In genomic region chr6:143152321-143152827, GRCm38 (mm10) we compare ENCODE assay signal across 9 mouse cellular contexts. TPM values are rescaled to one million over a fixed set of nuclear protein-coding genes. Genes with fewer than 3 reads are reported as not detected.
A peak's percentile ranks its signal among the peaks of the same experiment; 100 is the strongest.
DNase-seq lines count a peak whose midpoint lies in the region; ATAC-seq and TF ChIP-seq lines count a peak whose summit lies in the region.
"Had no signal": no experiment of that assay in that cellular context is flagged by ENCODE, and none has a peak within 500 bp of the region (broad histone marks: within the 10 kb centered on the region; RNA-seq: fewer than 3 reads in every experiment).

No protein-coding gene starts in this region.

- peak; percentile 51 for DNase-seq in lung, embryonic 14.5 days
- DNase-seq in lung, adult 18-20 months = no peak
- DNase-seq in embryo, embryonic 11 days = peak; percentile 43
- DNase-seq in kidney, postnatal 10 days = peak; percentile 78
- DNase-seq in retina, embryonic 14.5 days (ENCODE audit: low spot score) = peak; percentile 42
- no peak for DNase-seq in urinary bladder, adult 2 months (ENCODE audit: low spot score)
- DNase-seq in left cerebral cortex, postnatal 25 days (ENCODE audit: low spot score in 2 of 2) = no peak

- H3K27ac ChIP-seq in lung, embryonic 14.5 days (ENCODE audit: low read depth) = no peak overlapping the region
- H3K27ac ChIP-seq: neural tube, embryonic 12.5 days had no signal

- H3K9me3 ChIP-seq in lung, embryonic 14.5 days (ENCODE audit: low read depth, low read length) = no peaks in the 10 kb centered on the region
- H3K9me3 ChIP-seq: neural tube, embryonic 12.5 days had no signal

- H3K4me1 ChIP-seq in lung, embryonic 14.5 days (ENCODE audit: insufficient read depth) = 0 out of 2 replicates have a peak, but pooled peaks cover 4% of the 10 kb centered on the region

- intact Hi-C loops in left cerebral cortex, postnatal 25 days (cut with DNase I) = no loop called here

- no peak for TF ChIP-seq CTCF in lung, embryonic 14.5 days (IDR thresholded peaks at IDR 0.05; ENCODE audit: low read depth)

- H3K9ac ChIP-seq in lung, embryonic 14.5 days = no peak overlapping the region
- H3K9ac ChIP-seq: neural tube, embryonic 12.5 days had no signal

- ATAC-seq in lung, embryonic 14.5 days (ENCODE audit: insufficient read depth) = no peak
- ATAC-seq in megakaryocyte-erythroid progenitor cell, adult 5-6 weeks (replicated peaks; ENCODE audit: low FRiP score, low TSS enrichment, poor library complexity, severe bottlenecking) = no peak

- no peak overlapping the region for H3K4me3 ChIP-seq in lung, embryonic 14.5 days (ENCODE audit: low read depth, low read length)
- H3K4me3 ChIP-seq: neural tube, embryonic 12.5 days had no signal

- no peaks in the 10 kb centered on the region for H3K36me3 ChIP-seq in lung, embryonic 14.5 days (ENCODE audit: insufficient read depth)
- H3K36me3 ChIP-seq: neural tube, embryonic 12.5 days had no signal

- no peaks in the 10 kb centered on the region for H3K27me3 ChIP-seq in lung, embryonic 14.5 days (ENCODE audit: insufficient read depth, low read length)

- no peak overlapping the region for H3K4me2 ChIP-seq in lung, embryonic 14.5 days
- H3K4me2 ChIP-seq: neural tube, embryonic 12.5 days had no signal

- 45% methylated on average over 9 of the region's 9 CpGs for WGBS in lung, embryonic 14.5 days

RNA-seq across cellular contexts. Expression of gene Etnk1, which starts 14.6 kb away (rescaled TPM):
- 22.6 and 23.3 TPM in 2 replicates for polyA plus RNA-seq in lung, embryonic 14.5 days (2014; fragmentation: Nextera tagmentation; extraction: Ambion mirVana)
- polyA plus RNA-seq in urinary bladder, adult 2 months (2012; rRNA removed) = 45.0 and 57.4 TPM in 2 replicates
- total RNA-seq in megakaryocyte-erythroid progenitor cell, adult 5-6 weeks (2014; fragmentation: Nextera tagmentation) = 65.0 and 74.2 TPM in 2 replicates
- 86.4 and 108 TPM in 2 replicates for total RNA-seq in megakaryocyte-erythroid progenitor cell, adult 5-6 weeks (2017)
- total RNA-seq in left cerebral cortex, postnatal 25 days (2021) = 100 to 1,000 TPM; 175 to 192 TPM

RNA-seq across cellular contexts. Expression of gene C2cd5, which starts 52.4 kb away (rescaled TPM):
- 25.3 and 26.7 TPM in 2 replicates for polyA plus RNA-seq in lung, embryonic 14.5 days (2014; fragmentation: Nextera tagmentation; extraction: Ambion mirVana)
- 26.2 and 28.0 TPM in 2 replicates for polyA plus RNA-seq in urinary bladder, adult 2 months (2012; rRNA removed)
- 57.8 and 81.5 TPM in 2 replicates for total RNA-seq in megakaryocyte-erythroid progenitor cell, adult 5-6 weeks (2014; fragmentation: Nextera tagmentation)
- 24.6 TPM in 2 replicates for total RNA-seq in megakaryocyte-erythroid progenitor cell, adult 5-6 weeks (2017)
- 100 to 1,000 TPM in 1 of 2 experiments, 10 to 100 TPM in 1; 79.8 to 102 TPM for total RNA-seq in left cerebral cortex, postnatal 25 days (2021)

Comparison
In these comparisons a context has a peak if more than half of its experiments do, and no peak if none do; other contexts are left out.
1. DNase-seq: peak in lung, embryonic 14.5 days (single experiment), embryo, embryonic 11 days (single experiment), kidney, postnatal 10 days (single experiment) and retina, embryonic 14.5 days (single experiment); none in lung, adult 18-20 months (0 of 2), urinary bladder, adult 2 months (single experiment) and left cerebral cortex, postnatal 25 days (0 of 2).